Mouse (Mus musculus) myocyte (in vitro differentiated cells): ENCODE data around the gene Sox9.

Source experiments
- CEBPB ChIP-seq: IDR thresholded peaks from 2 replicates; pipeline ENCODE4 v1.6.1; 2011; ENCODE audit warnings: mild to moderate bottlenecking, moderate library complexity; ENCODE audit not compliant: poor library complexity, insufficient read depth, severe bottlenecking
- E2F4 ChIP-seq: IDR thresholded peaks from one replicate; pipeline ENCODE4 v1.6.1; 2011; ENCODE audit warnings: mild to moderate bottlenecking, control low read depth, moderate library complexity; ENCODE audit not compliant: insufficient read depth
- MAX ChIP-seq: IDR thresholded peaks from one replicate; pipeline ENCODE4 v1.6.1; 2011; ENCODE audit warnings: low read depth, mild to moderate bottlenecking, control low read depth
- MYOD1 ChIP-seq, 3 experiments: IDR thresholded peaks; one replicate each; pipeline ENCODE4 v1.6.1; 2011; ENCODE audit warnings: control low read depth in 2 of 3, low read depth in 2 of 3, mild to moderate bottlenecking in 2 of 3, moderate library complexity in 1 of 3; ENCODE audit not compliant: insufficient read length in 2 of 3, control insufficient read depth in 1 of 3
- MYOG ChIP-seq, 3 experiments: IDR thresholded peaks; one replicate each; pipeline ENCODE4 v1.6.1; 2011; ENCODE audit warnings: control low read depth in 2 of 3, low read depth in 2 of 3, mild to moderate bottlenecking in 2 of 3; ENCODE audit not compliant: insufficient read length in 2 of 3, control insufficient read depth in 1 of 3, insufficient read depth in 1 of 3
- POLR2A ChIP-seq: IDR thresholded peaks from one replicate; pipeline ENCODE4 v1.6.1; 2011; ENCODE audit warnings: low read depth, mild to moderate bottlenecking, control low read depth, moderate library complexity; ENCODE audit not compliant: insufficient read length
- POLR2AphosphoS2 ChIP-seq: IDR thresholded peaks from one replicate; pipeline ENCODE4 v1.6.1; 2011; ENCODE audit warnings: low read depth, control low read depth; ENCODE audit not compliant: insufficient read length
- REST ChIP-seq: IDR thresholded peaks from one replicate; pipeline ENCODE4 v1.6.1; 2011; ENCODE audit warnings: mild to moderate bottlenecking, control low read depth, moderate library complexity; ENCODE audit not compliant: insufficient read depth, insufficient read length
- SRF ChIP-seq: IDR thresholded peaks from one replicate; pipeline ENCODE4 v1.6.1; 2011; ENCODE audit warnings: low read depth; ENCODE audit not compliant: control insufficient read depth, insufficient read length
- TCF12 ChIP-seq: IDR thresholded peaks from one replicate; pipeline ENCODE4 v1.6.1; 2011; ENCODE audit warnings: mild to moderate bottlenecking, control low read depth; ENCODE audit not compliant: poor library complexity, insufficient read depth, severe bottlenecking
- USF1 ChIP-seq: IDR thresholded peaks from one replicate; pipeline ENCODE4 v1.6.1; 2011; ENCODE audit warnings: low read depth, mild to moderate bottlenecking, control low read depth, moderate library complexity

- TF ChIP-seq POLR2A, result no peak
- TF ChIP-seq MAX, result no peak
- TF ChIP-seq POLR2AphosphoS2, result no peak
- TF ChIP-seq MYOD1 (IDR thresholded peaks at IDR 0.05; ENCODE audit: control insufficient read depth in 1 of 3, insufficient read length in 2 of 3, low read depth in 2 of 3), result no peak
- TF ChIP-seq SRF, result no peak
- TF ChIP-seq E2F4, result no peak
- TF ChIP-seq MYOG (IDR thresholded peaks at IDR 0.05; ENCODE audit: control insufficient read depth in 1 of 3, insufficient read depth in 1 of 3, insufficient read length in 2 of 3, low read depth in 2 of 3), result no peak
- no peak for TF ChIP-seq REST
- no peak for TF ChIP-seq TCF12
- TF ChIP-seq CEBPB, result no peak
- no peak for TF ChIP-seq USF1
Observed at GRCm38 (mm10) chr11:112785581-112785980, 3.6 kb downstream of the Sox9 start.
